Mouse (Mus musculus): Measurements from ENCODE around the gene Afmid.

GRCm38 (mm10) chr11:117886000-117886399 lies 60.3 kb downstream of the Afmid start:
- no peak for TF ChIP-seq POLR2A (IDR thresholded peaks at IDR 0.05; ENCODE audit: low read depth, low read length)
- TF ChIP-seq CTCF (IDR thresholded peaks at IDR 0.05; ENCODE audit: extremely low read depth, insufficient read depth, insufficient read length, insufficient replicate concordance) = no peak
